Mouse (Mus musculus): Measurements from ENCODE around the gene Il25. TPM values are rescaled to one million over a fixed set of nuclear protein-coding genes. Genes with fewer than 3 reads are reported as not detected.
A peak's percentile ranks its signal among the peaks of the same experiment; 100 is the strongest.

Il25 gene
- 0.45 and 0.50 TPM in 2 replicates for polyA plus RNA-seq (2015; fragmentation: Nextera tagmentation; extraction: Ambion mirVana)

DNA sequence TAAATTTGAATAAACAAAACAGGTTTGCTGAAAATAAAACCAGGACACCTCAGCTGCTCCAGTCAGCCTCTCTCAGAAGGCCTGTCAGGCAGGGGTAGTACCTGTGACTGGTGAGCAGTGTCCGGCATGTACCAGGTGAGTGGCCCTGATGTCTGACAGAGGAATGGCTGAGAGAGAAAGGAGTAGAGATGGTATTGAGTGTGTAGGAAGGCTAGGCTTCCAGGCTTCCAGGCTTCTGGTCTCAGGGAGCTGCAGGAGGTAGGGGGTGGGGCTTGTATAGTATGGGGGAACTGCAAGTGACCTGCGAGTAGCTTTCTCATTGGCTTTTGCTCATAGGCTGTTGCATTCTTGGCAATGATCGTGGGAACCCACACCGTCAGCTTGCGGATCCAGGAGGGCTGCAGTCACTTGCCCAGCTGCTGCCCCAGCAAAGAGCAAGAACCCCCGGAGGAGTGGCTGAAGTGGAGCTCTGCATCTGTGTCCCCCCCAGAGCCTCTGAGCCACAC lies at the start of gene Il25:
Gene Il25, plus strand, starts transcription at position 51 of the 506 bp plus-strand sequence.

DNA sequence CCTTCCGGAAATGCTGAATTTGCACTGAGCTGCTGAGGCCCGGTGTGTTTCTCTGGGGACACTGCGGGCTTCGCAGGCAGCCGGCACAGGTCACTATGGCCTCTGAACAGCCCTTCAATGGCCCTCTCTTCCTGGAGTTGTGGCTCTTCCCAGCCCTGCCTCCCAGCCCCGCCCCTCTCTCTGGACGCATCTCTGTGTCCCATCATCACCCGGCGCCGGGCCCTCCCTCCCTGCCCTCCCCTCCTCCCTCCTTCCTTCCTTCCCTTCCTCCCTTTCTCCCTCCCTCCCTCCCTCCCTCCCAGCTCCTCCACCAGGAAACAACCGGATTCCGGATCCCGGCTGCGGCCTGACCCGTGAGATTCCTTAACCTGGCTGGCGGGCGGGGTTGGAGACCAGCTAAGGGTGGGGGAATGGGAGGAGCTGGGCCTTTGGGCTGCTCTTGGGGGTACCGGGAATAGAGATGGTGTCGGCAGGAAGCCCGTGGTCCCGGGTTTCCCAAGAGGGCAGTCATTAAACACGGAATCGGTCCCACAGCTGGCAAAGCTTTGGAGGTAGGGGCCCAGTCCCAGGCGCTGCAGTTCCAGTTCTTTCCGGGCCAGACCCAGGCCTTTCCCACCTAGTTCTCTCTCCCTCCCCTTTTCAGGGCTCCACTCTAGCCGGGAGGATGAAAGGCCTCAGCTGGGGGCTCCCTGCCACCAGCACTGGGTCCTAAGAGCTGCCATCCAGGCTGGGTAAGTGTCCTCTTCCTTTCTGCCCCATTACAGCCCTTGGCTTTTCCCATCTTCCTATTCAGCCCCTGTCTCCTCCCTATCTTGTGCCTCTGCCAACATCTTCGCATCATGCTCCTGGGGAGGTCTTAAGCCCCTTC lies 49.1 kb upstream of the Il25 start, which contains the start of the genes Bcl2l2 and Gm20521:
Gene Bcl2l2, plus strand, starts transcription at position 224 of the 868 bp plus-strand sequence.
Gene Gm20521, plus strand, starts transcription at position 288 of the 868 bp plus-strand sequence.

DNA sequence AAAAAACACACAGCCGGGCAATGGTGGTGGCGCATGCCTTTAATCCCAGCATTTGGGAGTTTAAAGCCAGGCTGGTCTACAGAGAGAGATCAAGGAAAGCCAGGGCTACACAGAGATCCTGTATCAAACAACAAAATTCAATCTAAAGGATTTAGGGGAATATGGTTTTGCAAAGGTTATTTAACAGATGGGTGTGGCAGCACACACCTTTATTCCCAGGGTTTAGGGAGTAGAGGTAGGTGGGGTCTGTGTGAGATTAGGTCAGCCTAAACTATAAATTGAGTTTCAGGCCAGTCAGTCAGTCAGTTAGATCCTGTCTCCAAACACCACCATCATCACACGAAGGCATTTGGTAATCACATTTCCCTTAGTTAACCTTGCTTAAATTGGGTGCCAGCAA lies 40.3 kb upstream of the Il25 start, which contains the start of gene Pabpn1:
Gene Pabpn1, plus strand, starts transcription at position 301 of the 400 bp plus-strand sequence.

DNA sequence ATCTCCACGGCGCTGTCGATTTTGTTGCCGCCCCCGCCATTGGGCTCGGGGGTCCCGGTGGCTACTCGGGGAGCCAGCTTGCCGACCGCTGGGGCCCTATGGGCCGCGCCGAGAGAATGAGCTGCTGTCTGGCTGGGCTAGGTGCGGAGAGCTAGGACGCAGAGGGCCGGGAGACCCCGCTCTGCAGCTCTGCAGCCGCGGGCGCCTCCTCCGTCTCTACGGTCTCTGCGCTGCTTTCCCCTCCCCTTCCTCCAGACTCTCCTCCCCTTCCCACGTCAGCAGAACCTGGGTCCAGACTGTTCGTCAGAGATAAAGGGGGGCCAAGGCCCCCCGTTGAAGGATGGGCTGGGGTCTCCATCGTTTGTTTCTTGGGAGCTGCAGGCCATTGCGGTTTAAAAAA lies 19.6 kb upstream of the Il25 start, which contains the start of gene Slc22a17:
Gene Slc22a17, minus strand, starts transcription at position 247 of the 400 bp plus-strand sequence.

DNA sequence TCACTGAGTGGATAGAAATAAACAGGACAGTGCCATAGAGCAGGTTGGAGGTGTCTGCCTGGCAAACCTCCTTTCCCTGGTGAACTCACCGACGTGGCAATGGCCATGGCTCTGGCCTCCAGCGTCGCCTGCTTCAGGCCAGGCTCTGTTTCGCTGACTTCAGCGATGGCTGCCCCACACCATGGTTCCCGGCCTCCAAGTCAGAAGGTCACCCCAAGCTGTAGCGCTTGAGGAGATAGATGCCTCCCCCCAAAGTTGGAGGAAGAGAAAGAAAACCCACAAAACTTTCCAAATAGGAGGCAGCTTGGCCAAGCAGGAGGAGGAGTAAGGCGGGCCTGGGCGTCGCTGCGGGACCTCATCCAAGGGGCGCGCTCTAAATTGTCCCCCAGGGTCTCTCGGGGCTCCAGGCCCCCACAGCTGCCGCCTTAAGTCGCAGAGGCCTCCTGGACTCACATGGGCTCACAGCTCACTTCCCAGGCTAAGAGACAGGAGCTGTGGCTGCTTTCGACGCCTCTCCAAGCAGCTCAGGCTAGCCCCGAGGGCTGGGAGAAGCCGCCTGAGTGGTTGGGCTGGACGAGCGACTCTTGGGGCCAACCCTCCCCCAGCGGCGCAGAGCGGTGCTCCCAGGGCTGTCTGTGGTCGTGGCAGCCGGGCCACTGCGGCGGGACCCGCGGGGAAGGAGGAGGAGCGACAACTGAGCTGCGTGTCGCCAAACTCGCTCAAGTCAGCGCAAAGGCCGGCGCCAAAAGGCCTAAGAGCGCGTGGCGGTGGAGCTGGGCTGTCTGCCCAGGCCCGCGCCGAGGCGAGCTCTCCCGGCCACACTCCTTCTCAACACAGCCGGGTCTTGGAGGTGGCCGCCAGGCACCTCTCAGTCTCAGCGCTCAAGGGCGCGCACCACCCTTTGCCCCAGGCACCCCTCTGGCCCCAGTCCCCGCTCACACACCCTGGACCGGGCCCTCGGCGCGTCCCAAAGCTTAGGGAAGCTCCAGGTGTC lies 6.8 kb upstream of the Il25 start, which contains the start of gene Efs:
Gene Efs, minus strand, starts transcription at position 778 of the 994 bp plus-strand sequence.

DNA sequence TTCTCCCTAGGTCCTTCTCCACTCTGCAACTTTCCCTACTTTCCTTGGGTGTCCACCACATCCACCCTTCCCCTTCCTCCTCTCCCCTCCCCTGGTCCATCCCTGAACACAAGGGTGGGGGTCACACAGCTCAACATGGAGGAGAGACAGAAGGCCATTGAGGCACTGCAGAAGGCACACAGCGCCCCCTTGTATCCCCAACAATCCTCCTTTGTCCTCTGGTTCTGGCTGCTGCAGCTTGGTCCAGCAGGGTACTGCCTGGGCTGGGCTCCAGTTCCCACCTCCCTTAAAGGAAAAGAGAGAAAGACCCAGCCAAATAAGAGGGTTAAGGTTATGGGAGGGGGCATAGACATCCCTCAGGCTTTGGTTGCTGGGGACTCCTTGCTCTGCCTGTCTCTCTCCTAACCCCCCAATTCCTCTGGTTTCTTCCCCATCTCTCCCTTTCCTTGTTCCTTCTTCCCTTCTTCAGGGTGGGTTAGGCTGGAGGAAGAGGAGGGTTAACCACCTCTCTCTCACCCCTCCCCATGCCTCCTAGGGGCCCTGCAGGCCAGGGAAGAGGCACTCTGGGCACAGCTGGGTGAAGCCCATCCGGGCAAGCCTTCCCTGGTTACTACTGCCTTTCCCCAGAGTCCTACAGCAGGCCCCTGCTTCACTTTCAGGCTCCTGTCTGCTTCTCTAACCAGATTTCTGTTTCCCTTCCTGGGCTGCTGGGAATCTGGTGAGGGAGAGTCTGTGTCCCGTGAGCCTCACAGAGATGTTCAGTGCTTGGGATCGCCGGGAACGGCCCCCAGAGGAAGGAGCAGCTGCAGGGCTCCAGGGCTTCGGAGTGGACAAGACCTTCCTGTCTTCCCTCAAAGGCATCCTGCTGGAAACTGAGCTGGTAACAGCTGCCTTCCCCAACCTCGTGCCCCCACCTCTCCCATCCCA lies 3.7 kb downstream of the Il25 start, which contains the start of gene Cmtm5:
Gene Cmtm5, plus strand, starts transcription at position 358 of the 927 bp plus-strand sequence.

DNA sequence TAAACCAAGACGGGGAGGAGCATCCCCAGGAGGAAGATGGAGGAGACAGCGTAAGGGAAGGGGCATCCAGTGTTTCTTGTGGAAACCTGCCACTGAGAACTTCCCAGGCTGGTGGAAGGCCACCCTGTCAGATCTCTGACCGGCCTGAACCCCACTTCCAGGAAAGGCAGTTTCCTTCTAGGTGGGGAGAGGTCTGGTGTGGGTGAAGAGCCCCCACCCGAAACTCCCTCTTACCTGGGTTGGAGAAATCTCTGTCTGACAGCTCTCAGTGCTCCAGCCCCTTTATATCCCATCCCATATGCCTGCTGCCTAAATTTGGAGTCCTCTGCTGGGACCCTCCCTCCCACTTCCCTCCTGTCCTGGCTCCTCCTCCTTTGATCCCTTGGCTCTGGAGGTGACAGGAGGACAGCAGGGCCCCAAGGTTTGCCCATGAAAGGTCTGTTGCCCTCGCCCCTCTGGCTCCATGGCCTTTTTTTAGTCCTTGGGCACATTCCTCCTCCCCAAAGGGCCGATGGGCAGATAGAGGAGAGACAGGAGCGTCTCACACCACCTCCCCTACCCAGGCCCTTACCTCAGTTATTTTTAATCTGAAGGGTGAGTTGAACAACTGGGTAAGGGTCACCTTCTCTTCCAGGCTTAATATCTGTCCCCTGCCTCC lies 34.0 kb downstream of the Il25 start, which contains the start of gene Myh6:
Gene Myh6, minus strand, starts transcription at position 608 of the 658 bp plus-strand sequence.

DNA sequence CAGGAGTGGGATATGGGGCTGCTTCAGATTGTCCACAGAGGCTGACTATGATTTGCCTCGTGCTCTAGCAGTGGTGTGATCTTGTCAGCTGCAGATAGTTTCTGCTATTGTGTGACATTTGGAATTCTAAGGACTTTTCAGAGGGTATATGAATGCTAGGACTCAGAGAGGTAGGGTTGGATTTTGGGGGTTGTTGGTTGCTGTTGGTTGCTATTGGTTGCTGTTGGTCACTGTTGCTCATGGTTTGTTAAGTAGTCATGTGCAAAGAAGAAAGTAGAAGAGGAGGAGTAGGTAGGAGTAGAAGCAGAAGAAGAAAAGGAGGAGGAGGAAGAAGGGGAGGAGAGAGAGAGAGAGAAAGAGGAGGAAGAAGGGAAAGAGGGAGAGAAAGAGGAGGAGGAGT lies 44.1 kb downstream of the Il25 start, which contains the start of gene Gm17428:
Gene Gm17428, plus strand, starts transcription at position 301 of the 400 bp plus-strand sequence.

MicroRNAs encoded within 50 kb of the gene (microRNA counts, 519-probe panel; counts per million panel counts)
- microRNA mmu-miR-208a (296 counts per million, percentile 58 among the panel's probes with 10 or more counts), microRNA mmu-miR-208b (3,733 counts per million, percentile 78 among the panel's probes with 10 or more counts)

Small RNAs within 50 kb of the gene (microRNA-seq; reads per million reads assigned to microRNA genes)
- gene Mir208a (13.3 to 14.4 reads per million in 2 experiments), gene Mir208b (618 to 838 reads per million in 2 experiments)

Other genes with a start within 250 kb of the Il25 start
- 44.2 and 47.3 TPM in 2 replicates for gene 1700123O20Rik, start 246.5 kb upstream of the Il25 start, polyA plus RNA-seq (2015; fragmentation: Nextera tagmentation; extraction: Ambion mirVana)
- gene Acin1, start 245.8 kb upstream of the Il25 start, polyA plus RNA-seq (2015; fragmentation: Nextera tagmentation; extraction: Ambion mirVana): 42.8 and 46.2 TPM in 2 replicates
- 0.11 and 0.12 TPM in 2 replicates for gene Gm29776, start 233.9 kb upstream of the Il25 start, polyA plus RNA-seq (2015; fragmentation: Nextera tagmentation; extraction: Ambion mirVana)
- gene Cebpe, start 220.5 kb upstream of the Il25 start, polyA plus RNA-seq (2015; fragmentation: Nextera tagmentation; extraction: Ambion mirVana): not detected in 2 replicates
- 3.8 and 5.9 TPM in 2 replicates for gene Slc7a8, start 150.7 kb upstream of the Il25 start, polyA plus RNA-seq (2015; fragmentation: Nextera tagmentation; extraction: Ambion mirVana)
- gene Rnf212b, start 118.6 kb upstream of the Il25 start, polyA plus RNA-seq (2015; fragmentation: Nextera tagmentation; extraction: Ambion mirVana): not detected in 2 replicates
- gene Homez, start 61.7 kb upstream of the Il25 start, polyA plus RNA-seq (2015; fragmentation: Nextera tagmentation; extraction: Ambion mirVana): 3.6 and 4.1 TPM in 2 replicates
- 0.97 and 2.3 TPM in 2 replicates for gene Ppp1r3e, start 55.1 kb upstream of the Il25 start, polyA plus RNA-seq (2015; fragmentation: Nextera tagmentation; extraction: Ambion mirVana)
- gene Bcl2l2, start 49.3 kb upstream of the Il25 start, polyA plus RNA-seq (2015; fragmentation: Nextera tagmentation; extraction: Ambion mirVana): 2.9 and 3.6 TPM in 2 replicates
- 0.12 and 0.30 TPM in 2 replicates for gene Gm20521, start 49.3 kb upstream of the Il25 start, polyA plus RNA-seq (2015; fragmentation: Nextera tagmentation; extraction: Ambion mirVana)
- gene Pabpn1, start 40.2 kb upstream of the Il25 start, polyA plus RNA-seq (2015; fragmentation: Nextera tagmentation; extraction: Ambion mirVana): 36.7 and 49.3 TPM in 2 replicates
- 15.8 and 18.4 TPM in 2 replicates for gene Slc22a17, start 19.6 kb upstream of the Il25 start, polyA plus RNA-seq (2015; fragmentation: Nextera tagmentation; extraction: Ambion mirVana)
- gene Efs, start 6.6 kb upstream of the Il25 start, polyA plus RNA-seq (2015; fragmentation: Nextera tagmentation; extraction: Ambion mirVana): 14.8 and 17.7 TPM in 2 replicates
- gene Cmtm5, start 3.6 kb downstream of the Il25 start, polyA plus RNA-seq (2015; fragmentation: Nextera tagmentation; extraction: Ambion mirVana): 8.2 and 10.1 TPM in 2 replicates
- gene Myh6, start 34.2 kb downstream of the Il25 start, polyA plus RNA-seq (2015; fragmentation: Nextera tagmentation; extraction: Ambion mirVana): 20.8 and 25.5 TPM in 2 replicates
- not detected in 2 replicates for gene Gm17428, start 44.2 kb downstream of the Il25 start, polyA plus RNA-seq (2015; fragmentation: Nextera tagmentation; extraction: Ambion mirVana)
- 228 and 232 TPM in 2 replicates for gene Myh7, start 61.9 kb downstream of the Il25 start, polyA plus RNA-seq (2015; fragmentation: Nextera tagmentation; extraction: Ambion mirVana)
- 42.6 and 46.5 TPM in 2 replicates for gene Ngdn, start 82.8 kb downstream of the Il25 start, polyA plus RNA-seq (2015; fragmentation: Nextera tagmentation; extraction: Ambion mirVana)
- gene Zfhx2, start 159.6 kb downstream of the Il25 start, polyA plus RNA-seq (2015; fragmentation: Nextera tagmentation; extraction: Ambion mirVana): 0.94 TPM in 2 replicates
- 11.7 and 12.7 TPM in 2 replicates for gene Thtpa, start 162.1 kb downstream of the Il25 start, polyA plus RNA-seq (2015; fragmentation: Nextera tagmentation; extraction: Ambion mirVana)
- gene Ap1g2, start 173.9 kb downstream of the Il25 start, polyA plus RNA-seq (2015; fragmentation: Nextera tagmentation; extraction: Ambion mirVana): 5.8 and 6.8 TPM in 2 replicates
- 0.37 and 0.58 TPM in 2 replicates for gene Jph4, start 184.2 kb downstream of the Il25 start, polyA plus RNA-seq (2015; fragmentation: Nextera tagmentation; extraction: Ambion mirVana)